Mouse (Mus musculus): ENCODE measurements around the gene Fbxl18. TPM values are rescaled to one million over a fixed set of nuclear protein-coding genes. Genes with fewer than 3 reads are reported as not detected.
"Not testable (repeated sequence)": the region's sequence is repeated elsewhere in the genome, so short reads cannot be mapped to it uniquely, and the experiment has no call there.

Fbxl18 gene
- polyA plus RNA-seq, 1 experiment: 11.5 TPM

DNA sequence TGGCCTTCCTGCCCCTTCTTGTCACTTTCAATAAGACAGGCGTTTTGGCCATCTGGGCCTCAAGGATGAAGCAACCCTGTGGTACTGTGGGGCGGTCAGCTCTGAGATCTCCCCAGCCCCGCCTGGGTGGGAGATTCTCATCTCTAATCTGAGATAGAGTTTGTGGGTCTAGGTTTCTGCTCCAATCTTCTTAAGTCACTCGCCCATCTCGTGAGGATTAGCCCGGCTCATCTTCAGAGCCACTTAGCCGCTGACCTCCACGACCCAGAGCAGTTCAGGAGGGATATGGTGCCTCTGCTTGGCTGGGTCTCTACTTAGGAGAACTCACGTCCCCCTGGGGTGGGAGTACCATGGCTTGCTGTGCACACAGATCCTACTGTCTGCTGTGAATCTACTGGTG, 44.7 kb downstream of the Fbxl18 start:
- no peak for DNase-seq
- Histone ChIP-seq H3K27ac (ENCODE audit: insufficient read depth, low read depth, low read length) (no peak overlapping the region), H3K36me3 (ENCODE audit: control insufficient read depth, insufficient read depth, low read length) (no peaks in the 10 kb centered on the region), H3K4me3 (ENCODE audit: insufficient read depth, low read depth, low read length) (no peak overlapping the region), H3K27me3 (replicated peaks; ENCODE audit: control insufficient read depth, insufficient read depth, low read length) (no peaks in the 10 kb centered on the region), H3K4me1 (ENCODE audit: control insufficient read depth, insufficient read depth, low read length) (no peaks in the 10 kb centered on the region)
- 79% methylated on average over 9 of the region's 9 CpGs for WGBS
- TF ChIP-seq CTCF (conservative IDR thresholded peaks at IDR 0.05; ENCODE audit: insufficient read depth, insufficient read length, low read depth, low read length) (no peak), POLR2A (IDR thresholded peaks at IDR 0.05; ENCODE audit: low read depth, low read length) (no peak)

DNA sequence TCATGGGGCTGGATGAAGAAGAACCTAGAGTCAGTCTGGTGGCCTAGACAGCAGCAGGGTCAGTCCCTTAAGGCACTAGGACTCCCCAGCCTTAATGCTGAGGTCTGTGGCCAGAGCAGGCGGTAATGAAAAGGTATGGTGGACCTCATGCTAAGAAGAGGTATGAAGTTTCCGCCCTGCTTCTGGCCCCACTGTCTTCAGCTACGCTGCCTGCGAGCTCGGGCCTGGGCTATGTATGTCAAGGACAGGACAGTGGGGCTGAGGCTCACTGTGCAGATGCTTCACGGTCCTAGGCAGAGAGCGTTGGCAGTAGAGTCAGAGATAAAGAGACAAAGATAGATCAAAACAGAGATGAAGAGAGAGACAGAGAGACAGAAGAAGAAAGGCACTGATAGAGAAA, 46.3 kb downstream of the Fbxl18 start:
- no peaks in the 10 kb centered on the region for H3K27me3 ChIP-seq (replicated peaks; ENCODE audit: control insufficient read depth, insufficient read depth, low read length)
- H3K36me3 ChIP-seq (ENCODE audit: control insufficient read depth, insufficient read depth, low read length): no peaks in the 10 kb centered on the region
- DNase-seq: no peak
- no peak overlapping the region for H3K4me3 ChIP-seq (ENCODE audit: insufficient read depth, low read depth, low read length)
- WGBS: 94% methylated on average over 7 of the region's 7 CpGs
- H3K27ac ChIP-seq (ENCODE audit: insufficient read depth, low read depth, low read length): no peak overlapping the region
- TF ChIP-seq POLR2A (IDR thresholded peaks at IDR 0.05; ENCODE audit: low read depth, low read length): no peak
- TF ChIP-seq CTCF (conservative IDR thresholded peaks at IDR 0.05; ENCODE audit: insufficient read depth, insufficient read length, low read depth, low read length): no peak
- H3K4me1 ChIP-seq (ENCODE audit: control insufficient read depth, insufficient read depth, low read length): no peaks in the 10 kb centered on the region

DNA sequence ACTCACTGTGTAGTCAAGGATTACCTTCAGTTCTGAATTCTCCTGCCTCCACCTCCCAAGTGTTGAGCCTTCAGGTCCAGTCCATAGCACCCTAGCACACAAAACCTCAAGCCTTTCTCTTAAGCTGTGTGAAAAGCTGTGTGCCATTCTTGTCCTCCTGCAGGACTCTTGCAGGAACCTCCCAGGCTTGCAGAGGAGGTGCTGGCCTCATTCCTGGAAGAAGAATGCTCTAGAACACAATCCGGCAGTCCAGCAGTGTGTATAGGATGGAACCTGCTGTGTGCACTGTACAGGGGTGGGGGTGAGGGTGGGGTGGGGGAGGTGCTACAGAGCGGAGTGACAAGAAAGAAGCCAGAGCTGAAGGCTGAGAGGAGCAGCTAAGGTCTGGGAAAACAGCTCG, 47.1 kb downstream of the Fbxl18 start:
- no peak for TF ChIP-seq POLR2A (IDR thresholded peaks at IDR 0.05; ENCODE audit: low read depth, low read length)
- no peak for TF ChIP-seq CTCF (conservative IDR thresholded peaks at IDR 0.05; ENCODE audit: insufficient read depth, insufficient read length, low read depth, low read length)
- Histone ChIP-seq H3K27ac (ENCODE audit: insufficient read depth, low read depth, low read length) (no peak overlapping the region), H3K4me1 (ENCODE audit: control insufficient read depth, insufficient read depth, low read length) (no peaks in the 10 kb centered on the region), H3K36me3 (ENCODE audit: control insufficient read depth, insufficient read depth, low read length) (no peaks in the 10 kb centered on the region), H3K4me3 (ENCODE audit: insufficient read depth, low read depth, low read length) (no peak overlapping the region), H3K27me3 (replicated peaks; ENCODE audit: control insufficient read depth, insufficient read depth, low read length) (no peaks in the 10 kb centered on the region)
- no peak for DNase-seq
- 61% methylated on average over 3 of the region's 3 CpGs for WGBS

DNA sequence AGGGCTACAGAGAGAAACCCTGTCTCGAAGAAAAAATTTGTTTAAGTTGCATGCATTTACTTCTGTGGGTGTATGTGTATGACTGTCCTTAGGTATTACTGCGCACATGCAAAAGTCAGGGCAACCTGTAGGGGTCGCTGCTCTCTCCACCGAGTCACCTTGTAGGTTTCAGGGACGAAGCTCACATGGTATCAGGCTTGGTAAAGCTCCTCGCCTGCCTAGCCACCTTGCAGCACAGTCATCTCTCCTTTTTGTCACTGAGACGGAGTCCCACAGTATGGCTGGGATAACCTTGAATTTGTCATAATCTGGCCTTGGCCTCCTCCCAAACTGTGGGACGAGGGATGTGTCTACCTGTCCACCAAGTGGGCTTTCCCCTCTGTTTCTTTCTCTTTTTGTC, 50.8 kb downstream of the Fbxl18 start:
- DNase-seq: peak; percentile 19
- WGBS: 65% methylated on average over 8 of the region's 8 CpGs
- no peaks in the 10 kb centered on the region for H3K36me3 ChIP-seq (ENCODE audit: control insufficient read depth, insufficient read depth, low read length)

DNA sequence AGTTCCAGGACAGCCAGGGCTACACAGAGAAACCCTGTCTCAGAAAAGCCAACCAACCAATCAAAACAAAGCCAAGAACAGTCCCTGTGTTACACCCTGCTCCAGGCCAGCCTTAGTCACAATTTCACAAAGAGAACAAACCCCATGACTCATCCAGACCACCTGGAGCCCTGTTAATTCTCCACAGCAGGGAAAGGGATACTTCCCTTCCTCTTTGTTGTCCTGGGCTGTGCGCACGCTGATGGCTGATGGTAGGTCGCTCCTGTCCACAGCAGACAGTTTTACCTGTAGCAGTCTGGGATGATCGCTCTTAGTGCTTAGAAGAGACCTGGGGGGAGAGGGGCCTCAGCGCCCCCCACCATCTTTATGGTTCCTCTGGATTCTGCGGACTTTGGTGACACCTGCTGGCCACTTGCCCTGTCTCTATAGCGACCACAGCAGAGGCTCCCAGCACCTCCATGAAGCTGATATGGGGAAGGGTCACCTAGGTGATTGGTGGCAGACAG, 53.0 kb downstream of the Fbxl18 start:
- Histone ChIP-seq H3K4me3 (ENCODE audit: insufficient read depth, low read depth, low read length) (no peak overlapping the region), H3K36me3 (ENCODE audit: control insufficient read depth, insufficient read depth, low read length) (no peaks in the 10 kb centered on the region), H3K4me1 (ENCODE audit: control insufficient read depth, insufficient read depth, low read length) (no peaks in the 10 kb centered on the region), H3K27me3 (replicated peaks; ENCODE audit: control insufficient read depth, insufficient read depth, low read length) (no peaks in the 10 kb centered on the region), H3K27ac (ENCODE audit: insufficient read depth, low read depth, low read length) (no peak overlapping the region)
- WGBS: 45% methylated on average over 7 of the region's 7 CpGs
- peak; percentile 32 for DNase-seq
- TF ChIP-seq POLR2A (IDR thresholded peaks at IDR 0.05; ENCODE audit: low read depth, low read length) (no peak), CTCF (conservative IDR thresholded peaks at IDR 0.05; ENCODE audit: insufficient read depth, insufficient read length, low read depth, low read length) (peak; percentile 67)

More for the DNA sequence above, 50.8 kb downstream of the Fbxl18 start:
- Histone ChIP-seq H3K27ac (ENCODE audit: insufficient read depth, low read depth, low read length) (no peak overlapping the region), H3K27me3 (replicated peaks; ENCODE audit: control insufficient read depth, insufficient read depth, low read length) (no peaks in the 10 kb centered on the region), H3K4me3 (ENCODE audit: insufficient read depth, low read depth, low read length) (no peak overlapping the region), H3K4me1 (ENCODE audit: control insufficient read depth, insufficient read depth, low read length) (no peaks in the 10 kb centered on the region)
- no peak for TF ChIP-seq POLR2A (IDR thresholded peaks at IDR 0.05; ENCODE audit: low read depth, low read length)
- peak; percentile 55 for TF ChIP-seq CTCF (conservative IDR thresholded peaks at IDR 0.05; ENCODE audit: insufficient read depth, insufficient read length, low read depth, low read length)

DNA sequence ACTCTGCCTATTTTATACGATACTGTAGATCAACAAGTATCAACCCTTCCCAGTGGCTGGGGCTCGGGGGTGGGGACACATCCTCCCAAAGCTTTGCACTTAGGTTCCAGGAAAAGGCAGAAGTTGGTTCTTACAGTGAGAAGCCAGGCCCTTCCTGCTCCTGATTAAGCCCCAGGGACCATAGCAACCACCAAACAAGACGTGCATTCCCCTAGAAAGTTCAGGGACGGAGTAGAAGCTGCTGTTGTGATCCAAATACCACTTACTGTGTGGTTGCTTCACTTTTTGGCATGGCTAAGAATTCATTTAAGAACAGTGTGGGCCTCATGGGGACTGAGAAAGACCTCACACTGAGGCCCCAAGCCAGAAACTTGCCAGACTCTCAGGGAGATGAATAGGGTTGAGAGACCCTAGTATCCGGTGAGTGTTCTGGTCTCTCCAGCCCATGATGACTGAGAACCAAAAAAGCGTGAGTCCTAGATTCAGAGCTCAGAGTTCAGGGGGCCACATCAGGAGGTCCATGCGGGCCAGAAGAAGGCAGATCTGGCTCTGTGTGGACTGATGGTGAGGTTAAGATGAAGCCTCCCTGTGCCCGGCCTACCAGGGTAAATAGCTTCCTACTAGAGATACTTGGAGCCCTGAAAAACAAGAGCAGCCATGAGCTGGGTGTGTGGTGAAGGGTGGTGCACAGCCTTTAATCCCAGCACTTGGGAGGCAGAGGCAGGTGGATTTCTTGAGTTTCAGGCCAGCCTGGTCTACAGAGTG, 53.7 kb downstream of the Fbxl18 start:
- Histone ChIP-seq H3K36me3 (ENCODE audit: control insufficient read depth, insufficient read depth, low read length) (no peaks in the 10 kb centered on the region), H3K4me1 (ENCODE audit: control insufficient read depth, insufficient read depth, low read length) (no peaks in the 10 kb centered on the region), H3K27ac (ENCODE audit: insufficient read depth, low read depth, low read length) (no peak overlapping the region), H3K27me3 (replicated peaks; ENCODE audit: control insufficient read depth, insufficient read depth, low read length) (no peaks in the 10 kb centered on the region), H3K4me3 (ENCODE audit: insufficient read depth, low read depth, low read length) (no peak overlapping the region)
- no peak for TF ChIP-seq POLR2A (IDR thresholded peaks at IDR 0.05; ENCODE audit: low read depth, low read length)
- no peak for TF ChIP-seq CTCF (conservative IDR thresholded peaks at IDR 0.05; ENCODE audit: insufficient read depth, insufficient read length, low read depth, low read length)
- WGBS: 72% methylated on average over 8 of the region's 8 CpGs
- DNase-seq: peak; percentile 20

DNA sequence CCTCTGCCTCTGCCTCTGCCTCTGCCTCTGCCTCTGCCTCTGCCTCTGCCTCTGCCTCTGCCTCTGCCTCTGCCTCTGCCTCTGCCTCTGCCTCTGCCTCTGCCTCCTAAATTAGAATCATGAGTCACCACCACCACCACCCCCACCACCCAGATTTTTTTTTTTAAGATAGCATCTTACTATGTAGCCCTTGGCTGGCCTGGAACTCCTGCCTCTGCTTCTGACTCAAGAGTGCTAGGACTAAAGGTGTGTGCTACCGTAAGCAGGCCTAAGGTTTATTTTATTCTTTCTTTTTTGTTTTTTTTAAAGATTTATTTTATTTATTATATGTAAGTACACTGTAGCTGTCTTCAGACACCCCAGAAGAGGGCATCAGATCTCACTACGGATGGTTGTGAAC, 57.8 kb downstream of the Fbxl18 start:
- not testable (repeated sequence) for H3K4me3 ChIP-seq (ENCODE audit: insufficient read depth, low read depth, low read length); H3K36me3 ChIP-seq (ENCODE audit: control insufficient read depth, insufficient read depth, low read length); DNase-seq; H3K27me3 ChIP-seq (replicated peaks; ENCODE audit: control insufficient read depth, insufficient read depth, low read length); H3K27ac ChIP-seq (ENCODE audit: insufficient read depth, low read depth, low read length); H3K4me1 ChIP-seq (ENCODE audit: control insufficient read depth, insufficient read depth, low read length)
- WGBS: 100% methylated on average over 2 of the region's 2 CpGs

Data from kidney, adult 2 months (tissue).